Mouse (Mus musculus) heart, adult 9 months (tissue): ENCODE data around the gene Fam102a.

ENCODE experiments used
- DNase-seq, 2 experiments: peaks; one replicate each; pipeline ENCODE4 v3.0.0; 2022; ENCODE audit warnings: low spot score in 2 of 2

Gene Fam102a

GRCm38 (mm10) chr2:32608778-32609435 is 73.8 kb downstream of the Fam102a start:
- DNase-seq, result no peak

- DNase-seq, result peak in 1 of 2 experiments; percentile 60
Measured at GRCm38 (mm10) chr2:32610610-32611229, 75.6 kb downstream of the Fam102a start.

GRCm38 (mm10) chr2:32612274-32612673 is 77.1 kb downstream of the Fam102a start:
- no peak for DNase-seq

GRCm38 (mm10) chr2:32617109-32617508 is 82.0 kb downstream of the Fam102a start:
- DNase-seq, result no peak

- no peak for DNase-seq
Measured at GRCm38 (mm10) chr2:32617601-32618000, 82.5 kb downstream of the Fam102a start.

GRCm38 (mm10) chr2:32618051-32618450 is 82.9 kb downstream of the Fam102a start:
- DNase-seq, result no peak
